Mouse (Mus musculus) cerebellum, adult 2 months (tissue): Measurements from ENCODE around the gene Lrrc52.

Source experiments
- CTCF ChIP-seq: fragments of 200-500 bp; IDR thresholded peaks from 2 replicates; pipeline ENCODE4 v1.5.1; 2011; ENCODE audit warnings: low read depth, mild to moderate bottlenecking, control low read depth, low read length, moderate library complexity, borderline replicate concordance; ENCODE audit not compliant: insufficient read depth
- POLR2A ChIP-seq: fragments of 200-500 bp; IDR thresholded peaks from 2 replicates; pipeline ENCODE4 v1.6.1; 2011; ENCODE audit warnings: low read length, control low read depth, borderline replicate concordance; ENCODE audit not compliant: insufficient read depth

DNA sequence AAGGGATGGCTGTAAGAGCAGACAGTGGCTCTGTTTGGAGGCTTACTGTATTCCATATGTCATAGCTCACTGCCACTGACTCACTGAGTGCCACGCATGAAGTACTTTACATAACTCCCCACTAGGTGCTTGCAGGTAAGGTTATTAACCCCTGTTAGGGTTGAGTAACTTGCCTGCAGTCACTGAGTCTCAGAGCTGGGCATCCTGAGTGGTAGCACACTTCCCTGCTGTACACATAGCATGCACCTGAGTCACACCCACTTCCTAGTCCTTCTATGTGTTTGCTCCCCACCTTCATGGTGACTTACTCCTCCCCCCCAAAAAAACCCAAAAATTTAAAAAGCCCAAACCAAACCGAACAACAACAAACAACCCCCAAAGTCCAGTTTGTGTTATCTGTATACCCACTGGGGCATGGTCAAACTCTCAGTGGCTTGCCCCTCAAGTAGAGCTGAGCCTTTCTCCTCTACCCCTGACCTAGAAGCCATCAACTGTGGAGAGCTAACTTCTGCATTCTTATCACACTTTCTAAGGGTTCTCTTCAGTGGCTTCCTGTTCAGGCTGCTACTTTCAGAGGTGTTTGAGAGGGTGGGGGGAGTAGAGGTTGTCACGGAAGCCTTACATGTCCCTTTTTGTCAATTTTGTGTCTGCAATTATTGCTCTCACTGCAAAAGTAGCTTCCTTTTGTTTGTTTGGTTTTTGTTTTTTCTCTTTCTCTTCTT is 20.5 kb upstream of the Lrrc52 start:
- TF ChIP-seq POLR2A, result no peak
- TF ChIP-seq CTCF, result no peak
